Mouse (Mus musculus) NIH3T3 (cell line): ENCODE results near the gene Olfr813.
"Not testable (repeated sequence)": the region's sequence is repeated elsewhere in the genome, so short reads cannot be mapped to it uniquely, and the experiment has no call there.

Experiments
- DNase-seq: peaks from one replicate; pipeline ENCODE4 v3.0.0-alpha.2; 2012; ENCODE audit warnings: low read depth

Gene Olfr813

GRCm38 (mm10) chr10:129855067-129855466 is at the start of gene Olfr813:
Gene Olfr813 (plus strand): TSS chr10:129855367.
- no peak for DNase-seq

DNA sequence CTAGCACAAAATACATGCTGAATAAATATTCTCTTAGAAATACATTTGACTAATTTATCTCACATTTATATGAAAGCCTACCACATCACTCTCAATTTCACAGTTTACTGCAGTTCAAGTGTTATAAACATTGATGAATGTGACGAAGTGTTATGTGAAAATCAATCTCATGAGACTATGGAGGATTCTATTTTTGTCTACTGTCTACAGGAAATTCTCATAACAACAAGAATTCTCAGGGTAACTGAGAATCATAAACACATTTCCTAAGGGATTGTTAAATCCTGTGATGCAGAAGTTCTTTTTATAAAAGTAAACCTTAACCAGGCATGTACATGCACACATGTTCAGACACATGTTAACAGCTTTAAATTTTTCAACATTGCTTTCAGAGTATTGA is 9.2 kb upstream of the Olfr813 start, which contains the start of gene Olfr812:
Gene Olfr812 (minus strand): TSS at position 101 of the 400 bp plus-strand sequence.
- DNase-seq, result no peak

DNA sequence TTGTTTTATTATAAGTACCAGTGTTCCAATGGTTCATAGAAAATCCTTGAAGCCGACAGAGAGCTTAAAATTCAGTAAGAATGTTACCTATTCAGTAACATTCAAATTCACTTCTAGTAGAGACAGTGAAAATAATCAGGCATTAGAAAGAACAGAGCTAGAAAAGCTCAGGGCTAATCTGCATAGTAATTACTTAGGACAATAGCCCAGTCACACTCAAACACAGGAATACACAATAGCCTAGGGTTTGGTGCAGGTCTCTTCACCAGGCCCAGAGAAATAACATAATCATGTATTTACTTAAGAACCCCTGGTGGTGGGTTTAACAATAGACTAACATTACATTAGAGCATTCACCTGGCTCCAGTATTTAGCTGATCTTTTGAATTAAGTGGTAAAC is 7.8 kb upstream of the Olfr813 start:
- DNase-seq, result no peak

DNA sequence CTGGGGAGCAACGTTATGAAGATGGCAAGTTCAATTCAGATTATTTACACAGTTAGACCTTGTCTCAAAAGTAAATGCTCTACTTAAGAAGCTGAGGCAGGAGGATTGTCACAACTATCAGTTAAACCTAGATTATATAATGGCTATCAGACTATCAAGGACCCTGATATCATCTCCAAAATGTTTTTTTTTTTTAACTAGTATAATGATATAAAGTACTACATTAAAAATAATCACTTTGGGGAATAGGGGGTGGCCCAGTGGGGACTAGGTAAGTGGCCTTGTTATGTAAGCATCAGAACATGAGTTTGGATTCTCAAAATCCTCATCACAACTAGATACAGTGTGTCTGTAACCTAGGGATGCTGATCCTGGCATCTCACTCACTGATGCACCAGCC is 24.6 kb downstream of the Olfr813 start, which contains the start of gene Olfr814:
Gene Olfr814 (minus strand): TSS at position 101 of the 400 bp plus-strand sequence.
- DNase-seq, result not testable (repeated sequence)

DNA sequence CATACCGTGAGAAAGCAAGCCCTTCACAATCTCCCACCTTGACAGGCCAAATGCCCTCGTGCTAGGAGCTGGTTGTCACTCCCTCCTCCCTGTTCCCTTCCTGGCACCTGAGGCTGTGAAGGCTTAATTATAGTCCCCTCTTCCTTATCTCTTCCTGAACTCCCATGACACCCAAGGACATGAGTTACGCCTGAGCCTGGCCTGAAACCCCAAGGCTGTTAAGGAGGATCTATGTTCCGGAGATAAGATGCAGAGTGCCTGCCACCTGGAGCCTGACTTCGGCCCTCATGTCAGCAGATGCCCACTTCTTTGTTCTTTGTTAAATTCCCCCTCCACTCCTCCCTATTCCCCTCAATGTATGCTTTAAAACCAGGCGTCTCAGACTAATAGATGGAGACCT is 30.3 kb downstream of the Olfr813 start:
- not testable (repeated sequence) for DNase-seq

- no peak for DNase-seq
These were observed 30.8 kb downstream of the Olfr813 start for GRCm38 (mm10) chr10:129885934-129886333.

GRCm38 (mm10) chr10:129905767-129906166 is 50.6 kb downstream of the Olfr813 start, which contains the start of gene Olfr815:
Gene Olfr815 (minus strand): TSS chr10:129905867.
- not testable (repeated sequence) for DNase-seq
